10 mouse cellular contexts compared by ENCODE assay signal in genomic region chr7:84096501-84096900, GRCm38 (mm10). TPM values are rescaled to one million over a fixed set of nuclear protein-coding genes. Genes with fewer than 3 reads are reported as not detected.
DNase-seq lines count a peak whose midpoint lies in the region; TF ChIP-seq lines count a peak whose summit lies in the region.
"Had no signal": no experiment of that assay in that cellular context is flagged by ENCODE, and none has a peak within 500 bp of the region (broad histone marks: within the 10 kb centered on the region; RNA-seq: fewer than 3 reads in every experiment).

No protein-coding gene starts in this region.

- WGBS in cerebellum, adult 2 months = 29% methylated on average over 6 of the region's 6 CpGs

- H3K4me3 ChIP-seq in cerebellum, adult 2 months (replicated peaks; ENCODE audit: insufficient read depth, low read depth, low read length) = no peak overlapping the region

- peak; percentile 24 to 53 for DNase-seq in heart, adult 18-20 months
- no peak for DNase-seq in heart, adult 8-10 months (ENCODE audit: low spot score)
- DNase-seq in lung, postnatal 36 days = peak; percentile 49
- DNase-seq in lung, postnatal 4 days = no peak
- DNase-seq in cerebellum, adult 2 months = peak; percentile 66 to 71
- DNase-seq in heart, postnatal 4 days = peak; percentile 75
- DNase-seq in spleen, postnatal 36 days (ENCODE audit: low spot score in 2 of 2) = no peak
- DNase-seq in layer of hippocampus, postnatal 14 days (ENCODE audit: low spot score in 2 of 2) = no peak

- TF ChIP-seq CTCF in cerebellum, adult 2 months (IDR thresholded peaks at IDR 0.05; ENCODE audit: borderline replicate concordance, insufficient read depth, low read depth, low read length) = no peak

- peaks cover 5% of the 10 kb centered on the region; the same call in 1 of the 2 replicates for H3K4me1 ChIP-seq in cerebellum, adult 2 months (ENCODE audit: control insufficient read depth, insufficient read depth, low read length)

- no peaks in the 10 kb centered on the region; the same call in 1 of the 2 replicates for H3K27me3 ChIP-seq in cerebellum, adult 2 months (ENCODE audit: control insufficient read depth, insufficient read depth, low read length)
- H3K27me3 ChIP-seq: CH12.LX had no signal

- H3K27ac ChIP-seq in cerebellum, adult 2 months (ENCODE audit: insufficient read depth, low read length) = no peak overlapping the region

- TF ChIP-seq POLR2A in cerebellum, adult 2 months (IDR thresholded peaks at IDR 0.05; ENCODE audit: borderline replicate concordance, insufficient read depth, low read length) = no peak

RNA-seq across cellular contexts. Expression of gene Cemip, which starts 10.2 kb away (rescaled TPM):
- total RNA-seq in heart, adult 18-20 months (2021) = under 1 TPM in 1 of 2 experiments, not detected in 1; 0.08 TPM
- total RNA-seq in heart, adult 8-10 months (2022) = under 1 TPM in 2 of 4 experiments, not detected in 2; 0.05 to 0.09 TPM
- polyA plus RNA-seq in cerebellum, adult 2 months (2012; rRNA removed) = 5.4 and 6.8 TPM in 2 replicates
- 1 to 10 TPM; 2.0 to 2.6 TPM for total RNA-seq in heart, postnatal 4 days (2021)
- 10 to 100 TPM; 21.2 to 22.9 TPM for total RNA-seq in layer of hippocampus, postnatal 14 days (2021)
- total RNA-seq: liver, adult 2 months had no signal
- polyA plus RNA-seq: liver, adult 2 months had no signal

RNA-seq across cellular contexts. Expression of gene Abhd17c, which starts 55.2 kb away (rescaled TPM):
- 10 to 100 TPM; 29.8 to 35.7 TPM for total RNA-seq in heart, adult 18-20 months (2021)
- total RNA-seq in heart, adult 8-10 months (2022) = 10 to 100 TPM; 28.0 to 31.6 (median 28.8) TPM
- 22.8 and 23.9 TPM in 2 replicates for polyA plus RNA-seq in cerebellum, adult 2 months (2012; rRNA removed)
- total RNA-seq in heart, postnatal 4 days (2021) = 10 to 100 TPM; 58.0 to 58.6 TPM
- 10 to 100 TPM; 61.6 to 61.9 TPM for total RNA-seq in layer of hippocampus, postnatal 14 days (2021)

Comparison
In these comparisons a context has a peak if more than half of its experiments do, and no peak if none do; other contexts are left out.
1. DNase-seq: peak in heart, adult 18-20 months (2 of 2), lung, postnatal 36 days (single experiment), cerebellum, adult 2 months (2 of 2) and heart, postnatal 4 days (single experiment); none in heart, adult 8-10 months (single experiment), lung, postnatal 4 days (0 of 2), spleen, postnatal 36 days (0 of 2) and layer of hippocampus, postnatal 14 days (0 of 2).
2. RNA of gene Cemip, which starts 10.2 kb away (total RNA-seq): 21.2 to 22.9 TPM in layer of hippocampus, postnatal 14 days; 2.0 to 2.6 TPM in heart, postnatal 4 days, 0.08 TPM in heart, adult 18-20 months and 0.05 to 0.09 TPM in heart, adult 8-10 months; every median in the first group is over 4 times any median in the second.